Mouse (Mus musculus): ENCODE measurements at regions not wholly inside any gene's neighbourhood (a gene's known extent, or its start where the extent isn't known, plus 50 kb on each side); places are given as distances from the start of the nearest gene placed in this dataset.

DNA sequence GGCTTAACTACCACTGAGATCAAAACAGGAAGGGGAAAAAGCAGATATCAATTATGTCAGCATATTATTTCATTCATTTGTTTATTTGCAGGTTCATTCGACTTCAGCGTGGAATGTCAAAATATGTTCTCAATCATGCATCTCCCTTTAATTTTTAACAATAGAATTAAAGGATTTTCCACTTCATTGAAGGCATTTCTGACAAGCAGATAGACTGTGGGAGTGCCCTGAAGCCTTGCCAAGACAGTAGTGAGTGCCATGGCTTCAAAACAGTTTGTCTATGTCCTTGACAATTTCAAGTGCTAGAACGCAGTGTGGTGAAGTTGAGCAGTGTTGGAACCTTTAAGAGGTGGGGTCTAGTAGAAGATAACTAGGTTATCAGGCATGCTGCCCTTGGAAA, 412.4 kb upstream of the 4930412O13Rik start:
- TF ChIP-seq CTCF (IDR thresholded peaks at IDR 0.05; ENCODE audit: control insufficient read depth, insufficient read depth, insufficient read length): no peak
- TF ChIP-seq MAX (IDR thresholded peaks at IDR 0.05): no peak
- TF ChIP-seq MYOD1 (IDR thresholded peaks at IDR 0.05; ENCODE audit: control insufficient read depth, insufficient read length, low read depth): no peak
- TF ChIP-seq MYOG (IDR thresholded peaks at IDR 0.05; ENCODE audit: control insufficient read depth, extremely low read depth, insufficient read length): no peak
- TF ChIP-seq USF1 (IDR thresholded peaks at IDR 0.05; ENCODE audit: low read depth): no peak
- TF ChIP-seq CEBPB (IDR thresholded peaks at IDR 0.05; ENCODE audit: low read depth): no peak
- no peak for TF ChIP-seq FOSL1 (IDR thresholded peaks at IDR 0.05; ENCODE audit: insufficient read depth, low read length, poor library complexity, severe bottlenecking)

All from C2C12 (cell line).